Comparison of ENCODE assay signal across 9 mouse cellular contexts in the genomic region with DNA sequence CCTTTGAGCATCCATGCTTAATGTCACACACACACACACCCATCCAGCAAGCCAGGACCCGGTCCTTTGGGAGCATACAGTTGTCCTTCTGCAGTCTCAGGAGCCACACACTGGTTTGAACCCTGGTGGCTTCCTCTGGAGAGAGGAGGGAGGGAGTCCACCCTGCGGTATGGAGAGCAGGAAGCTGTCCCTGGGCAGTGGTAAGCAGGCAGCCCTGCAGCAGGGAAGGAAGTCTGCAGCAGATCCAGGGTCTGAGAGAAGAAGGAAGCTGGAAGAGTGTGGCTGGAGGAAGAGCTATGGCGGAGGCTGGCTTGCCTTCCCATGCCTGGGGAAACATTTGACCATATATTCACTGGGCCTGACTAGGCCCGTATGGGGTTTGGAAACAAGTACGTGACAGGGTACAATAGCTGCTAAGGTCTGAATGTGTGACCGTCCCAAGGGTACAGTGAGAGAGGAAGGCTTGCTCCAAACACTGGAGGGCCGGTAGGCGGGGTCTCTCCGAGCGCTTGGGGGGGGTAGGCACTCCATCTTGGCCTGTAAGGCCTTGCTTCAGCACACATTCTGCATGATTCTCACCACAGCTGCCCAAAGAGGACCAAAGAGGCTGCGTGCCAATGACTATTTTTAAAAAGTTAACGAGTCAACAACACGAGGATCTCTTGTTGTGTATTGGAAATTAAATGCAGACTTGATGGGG.
A peak's percentile ranks its signal among the peaks of the same experiment; 100 is the strongest.
DNase-seq lines count a peak whose midpoint lies in the region; ATAC-seq lines count a peak whose summit lies in the region.
"Had no signal": no experiment of that assay in that cellular context is flagged by ENCODE, and none has a peak within 500 bp of the region (broad histone marks: within the 10 kb centered on the region; RNA-seq: fewer than 3 reads in every experiment).

No protein-coding gene starts in this region.

- no peaks in the 10 kb centered on the region; the same call in 1 of the 2 replicates for H3K4me1 ChIP-seq in liver, embryonic 16.5 days (ENCODE audit: control insufficient read depth, low read depth, low read length)
- peaks cover 54% of the 10 kb centered on the region for H3K4me1 ChIP-seq in embryonic facial prominence, embryonic 15.5 days
- peaks cover 64% of the 10 kb centered on the region for H3K4me1 ChIP-seq in neural tube, embryonic 12.5 days

- no peaks in the 10 kb centered on the region for H3K27me3 ChIP-seq in liver, embryonic 16.5 days (ENCODE audit: control insufficient read depth, insufficient read depth, low read depth, low read length)
- H3K27me3 ChIP-seq in embryonic facial prominence, embryonic 15.5 days, result no peaks in the 10 kb centered on the region
- H3K27me3 ChIP-seq in neural tube, embryonic 12.5 days (replicated peaks), result no peaks in the 10 kb centered on the region
- H3K27me3 ChIP-seq: embryonic facial prominence, embryonic 13.5 days had no signal

- H3K36me3 ChIP-seq in liver, embryonic 16.5 days (ENCODE audit: control insufficient read depth, insufficient read depth), result no peaks in the 10 kb centered on the region
- H3K36me3 ChIP-seq in embryonic facial prominence, embryonic 15.5 days, result 0 out of 2 replicates have a peak, but pooled peaks cover 5% of the 10 kb centered on the region
- H3K36me3 ChIP-seq in neural tube, embryonic 12.5 days, result no peaks in the 10 kb centered on the region

- no peak overlapping the region for H3K27ac ChIP-seq in liver, embryonic 16.5 days (ENCODE audit: low read length)
- H3K27ac ChIP-seq in embryonic facial prominence, embryonic 15.5 days (replicated peaks), result 0 out of 2 replicates have a peak overlapping the region, but pooled peaks have one; percentile 1
- no peak overlapping the region; the same call in 1 of the 2 replicates for H3K27ac ChIP-seq in neural tube, embryonic 12.5 days
- H3K27ac ChIP-seq: embryonic facial prominence, embryonic 13.5 days had no signal

- no peak overlapping the region for H3K4me3 ChIP-seq in liver, embryonic 16.5 days (ENCODE audit: low read depth, low read length)
- H3K4me3 ChIP-seq in embryonic facial prominence, embryonic 15.5 days (replicated peaks), result no peak overlapping the region
- no peak overlapping the region for H3K4me3 ChIP-seq in neural tube, embryonic 12.5 days
- H3K4me3 ChIP-seq: embryonic facial prominence, embryonic 13.5 days had no signal

- DNase-seq in liver, result no peak
- DNase-seq in adrenal gland, postnatal 10 days, result no peak
- DNase-seq: kidney, postnatal 4 days had no signal

- no peak overlapping the region for H3K4me2 ChIP-seq in liver, embryonic 16.5 days (ENCODE audit: low read depth, low read length)
- H3K4me2 ChIP-seq in embryonic facial prominence, embryonic 15.5 days (replicated peaks), result no peak overlapping the region
- peak overlapping the region; percentile 1; the same call in 1 of the 2 replicates for H3K4me2 ChIP-seq in neural tube, embryonic 12.5 days (replicated peaks)
- H3K4me2 ChIP-seq: embryonic facial prominence, embryonic 13.5 days had no signal

- no peaks in the 10 kb centered on the region for H3K9me3 ChIP-seq in liver, embryonic 16.5 days (replicated peaks; ENCODE audit: control insufficient read depth, low read length)
- no peaks in the 10 kb centered on the region for H3K9me3 ChIP-seq in embryonic facial prominence, embryonic 15.5 days (replicated peaks)
- H3K9me3 ChIP-seq in neural tube, embryonic 12.5 days, result no peaks in the 10 kb centered on the region
- H3K9me3 ChIP-seq: embryonic facial prominence, embryonic 13.5 days had no signal

- WGBS in liver, embryonic 16.5 days (ENCODE audit: insufficient replicate concordance), result 55% methylated on average over 13 of the region's 13 CpGs
- 71% methylated on average over 13 of the region's 13 CpGs for WGBS in embryonic facial prominence, embryonic 15.5 days
- 72% methylated on average over 13 of the region's 13 CpGs for WGBS in neural tube, embryonic 12.5 days

- ATAC-seq in liver, embryonic 16.5 days (ENCODE audit: low read depth), result 0 out of 2 replicates have a peak, but pooled peaks have one; percentile 32
- ATAC-seq in embryonic facial prominence, embryonic 15.5 days (ENCODE audit: insufficient number of reproducible peaks, low FRiP score, low TSS enrichment, low read depth), result no peak
- ATAC-seq in hematopoietic stem cell, adult 5-6 weeks (replicated peaks in 1 of 2; ENCODE audit: insufficient read depth in 1 of 2, low FRiP score in 2 of 2, low TSS enrichment in 1 of 2, low read depth in 1 of 2, poor library complexity in 2 of 2, severe bottlenecking in 2 of 2), result peak; percentile 77 to 79
- no peak for ATAC-seq in neural tube, embryonic 12.5 days (ENCODE audit: low FRiP score, low read depth)
- no peak for ATAC-seq in megakaryocyte, adult 5-6 weeks (ENCODE audit: poor library complexity, severe bottlenecking)

- H3K9ac ChIP-seq in liver, embryonic 16.5 days (ENCODE audit: low read depth, low read length), result no peak overlapping the region
- H3K9ac ChIP-seq in embryonic facial prominence, embryonic 15.5 days, result no peak overlapping the region
- H3K9ac ChIP-seq in neural tube, embryonic 12.5 days, result no peak overlapping the region
- H3K9ac ChIP-seq: embryonic facial prominence, embryonic 13.5 days had no signal

Comparison
In these comparisons a context has a peak if more than half of its experiments do, and no peak if none do; other contexts are left out.
1. ATAC-seq: peak in liver, embryonic 16.5 days (single experiment) and hematopoietic stem cell, adult 5-6 weeks (2 of 2); none in embryonic facial prominence, embryonic 15.5 days (single experiment), neural tube, embryonic 12.5 days (single experiment) and megakaryocyte, adult 5-6 weeks (single experiment).